Mouse (Mus musculus): ENCODE measurements at regions not wholly inside any gene's neighbourhood (a gene's known extent, or its start where the extent isn't known, plus 50 kb on each side); places are given as distances from the start of the nearest gene placed in this dataset.

DNA sequence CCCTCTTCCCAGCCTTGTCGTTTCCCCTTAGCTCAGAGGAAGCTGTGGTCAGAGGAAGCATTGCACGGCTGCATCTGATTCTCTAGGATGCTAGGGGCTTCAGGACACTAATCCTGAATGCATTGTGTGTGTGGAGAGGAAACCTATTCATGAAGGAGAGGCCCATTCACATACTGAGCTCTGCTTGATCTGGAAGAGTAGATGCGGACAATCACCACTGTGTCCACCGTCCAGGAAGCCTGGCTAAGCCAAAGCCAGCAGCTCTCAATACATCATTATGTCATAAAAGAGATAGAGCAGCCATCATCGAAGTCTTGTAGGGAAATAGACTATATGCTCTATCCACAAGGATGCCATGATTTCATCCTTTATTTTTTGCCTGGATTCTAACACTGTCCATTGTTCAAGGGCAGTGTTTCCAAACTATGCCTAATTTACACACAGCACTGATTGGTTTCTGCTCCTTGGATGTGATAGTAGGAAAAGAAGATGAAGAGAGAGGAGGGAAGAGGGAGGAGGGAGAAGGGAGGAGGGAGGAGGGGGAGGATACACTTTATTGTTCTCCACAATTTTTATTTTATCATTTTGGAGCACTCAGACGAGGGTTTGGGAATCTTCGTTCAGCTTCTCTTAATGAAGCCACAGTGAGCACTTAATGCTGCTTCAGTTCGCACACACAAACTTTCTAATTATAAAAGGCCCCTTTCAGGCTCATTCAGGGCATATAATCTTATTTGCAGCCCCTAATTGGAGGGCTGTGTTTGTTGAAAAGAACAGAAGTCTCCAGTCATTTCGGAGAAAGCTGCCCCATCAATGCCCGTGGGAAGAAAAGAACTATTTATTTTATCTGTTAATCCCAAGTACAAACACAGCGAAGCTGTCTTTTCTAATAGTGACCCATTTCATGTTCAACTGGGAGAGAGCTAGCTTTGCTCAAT, 195.0 kb downstream of the Pdgfra start:
- Histone ChIP-seq H3K4me3 (no peak overlapping the region), H3K27me3 (no peaks in the 10 kb centered on the region), H3K4me1 (no peaks in the 10 kb centered on the region), H3K9me3 (no peaks in the 10 kb centered on the region), H3K27ac (no peak overlapping the region), H3K36me3 (no peaks in the 10 kb centered on the region), H3K9ac (no peak overlapping the region), H3K4me2 (no peak overlapping the region)
- no peak for ATAC-seq (ENCODE audit: borderline replicate concordance, extremely low read depth, low FRiP score, low TSS enrichment)
- WGBS, result 51% methylated on average over 11 of the region's 11 CpGs

GRCm38 (mm10) chr5:75347774-75348116, 195.7 kb downstream of the Pdgfra start:
- ATAC-seq (ENCODE audit: borderline replicate concordance, extremely low read depth, low FRiP score, low TSS enrichment), result no peak
- Histone ChIP-seq H3K9ac (no peak overlapping the region), H3K27ac (no peak overlapping the region), H3K4me3 (no peak overlapping the region), H3K27me3 (no peaks in the 10 kb centered on the region), H3K36me3 (no peaks in the 10 kb centered on the region), H3K9me3 (no peaks in the 10 kb centered on the region), H3K4me1 (no peaks in the 10 kb centered on the region), H3K4me2 (no peak overlapping the region)
- 67% methylated on average over 5 of the region's 5 CpGs for WGBS

- ATAC-seq (ENCODE audit: borderline replicate concordance, extremely low read depth, low FRiP score, low TSS enrichment), result no peak
- no peak overlapping the region for H3K4me2 ChIP-seq
- no peak overlapping the region for H3K4me3 ChIP-seq
- no peak overlapping the region for H3K9ac ChIP-seq
- no peak overlapping the region for H3K27ac ChIP-seq
- H3K27me3 ChIP-seq, result no peaks in the 10 kb centered on the region
- no peaks in the 10 kb centered on the region for H3K36me3 ChIP-seq
- no peaks in the 10 kb centered on the region for H3K4me1 ChIP-seq
- 70% methylated on average over 1 of the region's 1 CpGs for WGBS
- H3K9me3 ChIP-seq, result no peaks in the 10 kb centered on the region
These were observed 203.2 kb downstream of the Pdgfra start for GRCm38 (mm10) chr5:75355266-75355665.

- H3K27ac ChIP-seq, result no peak overlapping the region
- no peaks in the 10 kb centered on the region for H3K4me1 ChIP-seq
- no peak overlapping the region for H3K4me2 ChIP-seq
- H3K9me3 ChIP-seq, result no peaks in the 10 kb centered on the region
- H3K27me3 ChIP-seq, result no peaks in the 10 kb centered on the region
- H3K4me3 ChIP-seq, result no peak overlapping the region
- ATAC-seq (ENCODE audit: borderline replicate concordance, extremely low read depth, low FRiP score, low TSS enrichment), result no peak
- 61% methylated on average over 5 of the region's 5 CpGs for WGBS
- no peaks in the 10 kb centered on the region for H3K36me3 ChIP-seq
- H3K9ac ChIP-seq, result no peak overlapping the region
These were observed 206.8 kb downstream of the Pdgfra start for GRCm38 (mm10) chr5:75358869-75359268.

DNA sequence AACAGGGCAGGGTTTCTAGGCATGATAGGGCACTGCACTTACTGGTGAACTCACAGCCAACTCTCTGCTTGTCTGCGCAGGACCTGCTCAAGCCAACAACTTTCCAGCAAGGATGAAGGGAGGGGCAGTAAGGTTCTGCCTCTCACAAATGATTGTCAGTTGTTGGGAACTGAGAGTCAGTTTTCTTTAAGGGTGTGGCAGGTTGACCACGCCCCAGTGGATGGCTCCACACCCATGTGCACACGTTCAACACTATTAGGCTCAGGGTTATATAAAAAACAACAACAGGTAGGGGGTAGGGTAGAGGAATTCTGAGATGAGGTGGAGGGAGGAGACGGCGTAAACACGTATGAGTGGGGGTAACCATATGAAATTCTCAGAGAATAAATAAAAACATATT, 210.9 kb upstream of the Kit start:
- Histone ChIP-seq H3K4me1 (no peaks in the 10 kb centered on the region), H3K4me3 (no peak overlapping the region), H3K9me3 (no peaks in the 10 kb centered on the region), H3K4me2 (no peak overlapping the region), H3K27ac (no peak overlapping the region), H3K36me3 (no peaks in the 10 kb centered on the region), H3K9ac (no peak overlapping the region), H3K27me3 (no peaks in the 10 kb centered on the region)
- no peak for ATAC-seq (ENCODE audit: borderline replicate concordance, extremely low read depth, low FRiP score, low TSS enrichment)
- WGBS, result 84% methylated on average over 6 of the region's 6 CpGs

DNA sequence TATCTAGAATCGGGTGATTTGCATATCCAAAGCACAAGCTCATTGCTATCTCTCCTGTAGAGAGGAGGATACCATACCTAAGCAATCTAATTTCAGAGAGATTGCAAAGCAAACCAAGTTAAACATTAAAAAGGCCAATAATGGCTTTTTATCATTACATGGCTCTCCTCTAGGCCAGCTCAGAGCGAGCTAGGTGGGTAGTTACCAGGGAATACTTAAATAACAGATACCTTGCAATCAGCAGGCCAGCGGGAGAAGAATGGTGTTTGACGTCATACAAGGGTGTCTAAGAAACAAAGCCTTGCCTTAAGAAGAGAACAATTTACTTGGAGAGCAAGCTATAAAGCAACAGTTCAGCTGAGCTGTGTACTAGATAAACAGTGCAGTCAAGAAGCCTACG, 207.4 kb upstream of the Kit start:
- Histone ChIP-seq H3K4me3 (no peak overlapping the region), H3K27ac (no peak overlapping the region), H3K36me3 (no peaks in the 10 kb centered on the region), H3K9ac (no peak overlapping the region), H3K4me1 (no peaks in the 10 kb centered on the region), H3K4me2 (no peak overlapping the region), H3K27me3 (no peaks in the 10 kb centered on the region), H3K9me3 (no peaks in the 10 kb centered on the region)
- WGBS, result 73% methylated on average over 5 of the region's 5 CpGs
- no peak for ATAC-seq (ENCODE audit: borderline replicate concordance, extremely low read depth, low FRiP score, low TSS enrichment)

DNA sequence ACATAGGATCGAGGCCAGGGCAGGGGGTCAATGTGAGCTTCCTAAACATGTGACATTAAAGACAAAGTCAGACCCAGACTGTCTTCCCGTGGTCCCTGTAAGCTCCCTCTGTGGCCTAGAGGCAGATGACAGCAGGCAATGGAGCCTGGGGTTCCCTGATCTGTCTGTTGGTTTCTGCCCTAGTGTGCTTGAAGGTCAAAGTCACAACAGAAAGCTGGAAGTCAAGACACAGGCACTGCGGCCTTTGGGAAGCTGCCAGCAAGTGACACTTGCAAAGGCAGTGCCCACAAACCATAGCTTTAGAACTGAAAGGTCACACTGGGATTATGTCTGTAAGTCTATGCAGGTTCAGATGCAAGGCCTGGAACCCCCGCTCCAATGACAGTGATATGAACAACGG, 206.0 kb upstream of the Kit start:
- 65% methylated on average over 5 of the region's 5 CpGs for WGBS
- Histone ChIP-seq H3K9me3 (no peaks in the 10 kb centered on the region), H3K4me1 (no peaks in the 10 kb centered on the region)

GRCm38 (mm10) chr5:75372849-75373248, 201.9 kb upstream of the Kit start:
- no peak overlapping the region for H3K4me2 ChIP-seq
- H3K9me3 ChIP-seq, result no peaks in the 10 kb centered on the region
- no peak overlapping the region for H3K9ac ChIP-seq
- H3K4me1 ChIP-seq, result peaks cover 5% of the 10 kb centered on the region
- H3K27ac ChIP-seq, result no peak overlapping the region
- 60% methylated on average over 3 of the region's 3 CpGs for WGBS
- no peaks in the 10 kb centered on the region for H3K27me3 ChIP-seq
- ATAC-seq (ENCODE audit: borderline replicate concordance, extremely low read depth, low FRiP score, low TSS enrichment), result no peak
- no peak overlapping the region for H3K4me3 ChIP-seq
- no peaks in the 10 kb centered on the region for H3K36me3 ChIP-seq

More for the DNA sequence above, 206.0 kb upstream of the Kit start:
- Histone ChIP-seq H3K36me3 (no peaks in the 10 kb centered on the region), H3K4me3 (no peak overlapping the region), H3K9ac (no peak overlapping the region), H3K4me2 (no peak overlapping the region), H3K27me3 (no peaks in the 10 kb centered on the region), H3K27ac (no peak overlapping the region)
- no peak for ATAC-seq (ENCODE audit: borderline replicate concordance, extremely low read depth, low FRiP score, low TSS enrichment)

DNA sequence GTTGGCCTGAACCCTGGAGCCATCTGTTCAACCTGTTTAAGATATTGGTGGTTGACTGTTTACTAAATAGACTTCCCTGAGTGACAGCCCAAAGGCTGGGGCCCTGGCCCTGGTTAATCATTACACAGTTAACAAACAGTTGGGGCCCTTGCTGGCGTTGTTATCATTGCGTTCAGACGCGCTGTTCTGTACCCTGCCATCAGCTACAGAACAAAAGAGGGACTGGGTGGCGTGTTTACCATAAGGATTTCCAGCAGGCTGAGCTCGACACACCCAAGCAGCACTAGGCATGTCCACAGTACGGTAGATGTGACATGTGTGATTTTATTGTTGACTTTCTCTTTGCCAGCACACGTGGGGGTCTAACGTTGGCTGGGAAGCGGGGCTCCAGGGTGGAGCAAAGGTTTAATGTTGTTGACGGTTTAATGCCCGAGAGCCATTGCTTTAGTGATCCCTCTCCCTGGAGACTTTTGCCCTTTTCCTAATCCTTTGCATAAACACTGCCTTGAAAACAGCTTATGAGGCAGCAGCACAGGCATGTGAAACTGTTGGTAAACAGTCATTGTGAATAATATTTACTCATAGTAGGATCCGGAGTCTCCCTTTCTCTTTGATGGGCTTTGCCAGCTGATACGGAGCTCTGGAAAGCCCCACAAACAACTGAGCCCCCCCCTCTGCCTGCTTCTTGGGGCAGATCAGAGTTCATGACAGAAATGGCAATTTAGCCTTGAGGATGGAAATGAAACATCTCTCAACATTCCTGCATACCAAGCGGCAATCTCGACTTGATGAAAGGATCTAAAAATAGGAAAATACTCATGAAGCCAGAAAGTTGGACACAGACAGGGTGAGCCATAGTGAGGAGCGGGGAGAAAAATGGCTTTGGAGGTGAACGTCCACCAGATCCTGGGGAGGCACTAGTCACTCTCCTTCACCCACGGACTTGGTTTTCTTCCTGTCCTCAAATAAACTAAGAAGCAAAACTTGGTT, 197.1 kb upstream of the Kit start:
- Histone ChIP-seq H3K36me3 (no peaks in the 10 kb centered on the region), H3K4me2 (peak overlapping the region; percentile 14; the same call in 1 of the 2 replicates), H3K27ac (peak overlapping the region; percentile 53), H3K27me3 (no peaks in the 10 kb centered on the region), H3K9me3 (no peaks in the 10 kb centered on the region), H3K4me1 (peaks cover 13% of the 10 kb centered on the region), H3K9ac (no peak overlapping the region), H3K4me3 (no peak overlapping the region)
- ATAC-seq (ENCODE audit: borderline replicate concordance, extremely low read depth, low FRiP score, low TSS enrichment), result peak; percentile 74; the same call in 1 of the 2 replicates
- WGBS, result 16% methylated on average over 19 of the region's 19 CpGs

GRCm38 (mm10) chr5:75378655-75379054, 196.1 kb upstream of the Kit start:
- Histone ChIP-seq H3K27ac (peak overlapping the region; percentile 53), H3K4me2 (no peak overlapping the region), H3K27me3 (no peaks in the 10 kb centered on the region), H3K4me3 (no peak overlapping the region), H3K4me1 (peaks cover 13% of the 10 kb centered on the region), H3K36me3 (no peaks in the 10 kb centered on the region), H3K9ac (no peak overlapping the region), H3K9me3 (no peaks in the 10 kb centered on the region)
- ATAC-seq (ENCODE audit: borderline replicate concordance, extremely low read depth, low FRiP score, low TSS enrichment), result no peak; the same call in 1 of the 2 replicates
- 12% methylated on average over 2 of the region's 2 CpGs for WGBS

DNA sequence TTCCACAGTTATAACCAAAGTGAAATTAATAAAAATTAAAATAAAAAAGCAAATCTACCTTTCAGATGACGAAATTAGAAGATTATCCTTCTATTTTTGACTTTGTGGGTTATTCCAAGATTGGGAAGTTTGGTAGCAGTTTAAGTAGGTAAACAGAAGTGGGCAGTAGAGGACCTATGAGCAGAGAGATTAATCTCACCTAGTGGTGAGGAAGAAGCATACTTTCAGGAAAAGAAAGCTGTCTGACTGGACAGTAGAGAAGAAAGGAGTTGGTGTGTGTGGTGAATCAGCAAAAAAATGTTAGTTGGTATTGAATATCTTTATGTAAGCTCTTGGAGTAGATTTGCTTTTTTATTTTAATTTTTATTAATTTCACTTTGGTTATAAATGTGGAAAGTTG, 194.4 kb upstream of the Kit start:
- Histone ChIP-seq H3K4me1 (peaks cover 13% of the 10 kb centered on the region), H3K4me3 (no peak overlapping the region), H3K9me3 (no peaks in the 10 kb centered on the region), H3K27me3 (no peaks in the 10 kb centered on the region), H3K9ac (no peak overlapping the region), H3K4me2 (no peak overlapping the region), H3K36me3 (no peaks in the 10 kb centered on the region), H3K27ac (no peak overlapping the region)
- WGBS, result 78% methylated on average over 1 of the region's 1 CpGs
- ATAC-seq (ENCODE audit: borderline replicate concordance, extremely low read depth, low FRiP score, low TSS enrichment), result no peak

DNA sequence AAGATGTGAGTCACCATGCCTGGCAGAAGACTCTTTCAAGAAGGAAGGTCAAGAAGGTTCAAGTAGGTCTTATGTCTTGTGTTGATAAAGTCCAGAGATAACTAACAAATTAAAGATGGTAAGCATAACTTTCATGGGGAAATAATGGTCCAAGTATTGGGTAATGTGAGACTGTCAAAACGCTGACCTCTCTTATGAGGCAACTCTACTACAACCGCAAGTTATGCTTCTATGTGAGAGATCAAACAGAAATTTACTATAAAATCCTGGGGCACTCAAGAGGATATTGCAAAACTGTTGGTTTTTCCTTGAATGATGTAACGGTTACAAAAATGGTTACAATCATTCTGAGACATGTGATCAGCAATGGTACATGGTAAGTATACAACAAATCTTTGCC, 192.6 kb upstream of the Kit start:
- no peak for ATAC-seq (ENCODE audit: borderline replicate concordance, extremely low read depth, low FRiP score, low TSS enrichment)
- Histone ChIP-seq H3K27me3 (no peaks in the 10 kb centered on the region), H3K4me2 (no peak overlapping the region), H3K4me3 (no peak overlapping the region), H3K36me3 (no peaks in the 10 kb centered on the region), H3K4me1 (peaks cover 13% of the 10 kb centered on the region), H3K9me3 (no peaks in the 10 kb centered on the region), H3K9ac (no peak overlapping the region), H3K27ac (no peak overlapping the region)
- 79% methylated on average over 3 of the region's 3 CpGs for WGBS

Data from lung, embryonic 15.5 days (tissue).